In genomic region chr2:179688976-179689375, GRCm38 (mm10) we compare ENCODE assay signal across 18 mouse cellular contexts.
DNase-seq lines count a peak whose midpoint lies in the region; ATAC-seq and TF ChIP-seq lines count a peak whose summit lies in the region.
"Had no signal": no experiment of that assay in that cellular context is flagged by ENCODE, and none has a peak within 500 bp of the region (broad histone marks: within the 10 kb centered on the region; RNA-seq: fewer than 3 reads in every experiment).

No protein-coding gene starts in this region.

- H3K27ac ChIP-seq in forebrain, postnatal 0 days (ENCODE audit: low read depth, low read length), result 0 out of 2 replicates have a peak overlapping the region, but pooled peaks have one; percentile 21
- no peak overlapping the region for H3K27ac ChIP-seq in forebrain, embryonic 11.5 days (ENCODE audit: low read depth, low read length)
- H3K27ac ChIP-seq: forebrain, embryonic 13.5 days; hindbrain, embryonic 13.5 days; intestine, embryonic 15.5 days; liver, embryonic 12.5 days; lung, embryonic 15.5 days; midbrain, embryonic 15.5 days had no signal

- H3K4me2 ChIP-seq in forebrain, postnatal 0 days (ENCODE audit: low read depth), result no peak overlapping the region
- H3K4me2 ChIP-seq in forebrain, embryonic 11.5 days (ENCODE audit: low read depth, low read length, severe bottlenecking), result no peak overlapping the region
- H3K4me2 ChIP-seq: forebrain, embryonic 13.5 days; hindbrain, embryonic 13.5 days; intestine, embryonic 15.5 days; liver, embryonic 12.5 days; lung, embryonic 15.5 days; midbrain, embryonic 15.5 days had no signal

- no peak overlapping the region for H3K4me3 ChIP-seq in forebrain, postnatal 0 days (ENCODE audit: low read depth, low read length)
- no peak overlapping the region for H3K4me3 ChIP-seq in forebrain, embryonic 11.5 days (ENCODE audit: low read depth, low read length)
- H3K4me3 ChIP-seq: forebrain, embryonic 13.5 days; hindbrain, embryonic 13.5 days; intestine, embryonic 15.5 days; liver, embryonic 12.5 days; lung, embryonic 15.5 days; midbrain, embryonic 15.5 days had no signal

- no peaks in the 10 kb centered on the region for H3K9me3 ChIP-seq in forebrain, postnatal 0 days (ENCODE audit: low read length)
- H3K9me3 ChIP-seq in forebrain, embryonic 11.5 days (ENCODE audit: control insufficient read depth, low read length), result no peaks in the 10 kb centered on the region
- H3K9me3 ChIP-seq: forebrain, embryonic 13.5 days; hindbrain, embryonic 13.5 days; intestine, embryonic 15.5 days; liver, embryonic 12.5 days; lung, embryonic 15.5 days; midbrain, embryonic 15.5 days had no signal

- 0 out of 2 replicates have a peak, but pooled peaks cover 5% of the 10 kb centered on the region for H3K4me1 ChIP-seq in forebrain, postnatal 0 days (ENCODE audit: insufficient read depth)
- no peaks in the 10 kb centered on the region for H3K4me1 ChIP-seq in forebrain, embryonic 11.5 days (replicated peaks; ENCODE audit: control insufficient read depth, insufficient read depth, low read length)
- H3K4me1 ChIP-seq: intestine, embryonic 15.5 days; liver, embryonic 12.5 days had no signal

- 69% methylated on average over 5 of the region's 5 CpGs for WGBS in forebrain, postnatal 0 days
- WGBS in forebrain, embryonic 11.5 days, result 84% methylated on average over 5 of the region's 5 CpGs

- H3K9ac ChIP-seq in forebrain, postnatal 0 days, result no peak overlapping the region
- H3K9ac ChIP-seq in forebrain, embryonic 11.5 days (ENCODE audit: low read length), result no peak overlapping the region
- H3K9ac ChIP-seq: forebrain, embryonic 13.5 days; hindbrain, embryonic 13.5 days; intestine, embryonic 15.5 days; liver, embryonic 12.5 days; lung, embryonic 15.5 days; midbrain, embryonic 15.5 days had no signal

- ATAC-seq in forebrain, postnatal 0 days, result peak; percentile 44; the same call in 1 of the 2 replicates
- ATAC-seq in forebrain, embryonic 11.5 days (replicated peaks; ENCODE audit: low FRiP score), result no peak
- ATAC-seq: forebrain, embryonic 13.5 days; intestine, embryonic 15.5 days; liver, embryonic 12.5 days; midbrain, embryonic 15.5 days had no signal

- peak; percentile 85 for DNase-seq in forebrain, postnatal 0 days
- no peak for DNase-seq in forebrain, embryonic 11.5 days (ENCODE audit: low spot score)
- peak; percentile 32 for DNase-seq in brain, embryonic 18.5 days (ENCODE audit: low read depth, low spot score)
- DNase-seq in left cerebral cortex, adult 18-20 months (ENCODE audit: low spot score in 2 of 2), result peak; percentile 65 to 77
- peak; percentile 42 for DNase-seq in right cerebral cortex, postnatal 14 days
- DNase-seq in urinary bladder, postnatal 36 days (ENCODE audit: low spot score in 2 of 2), result no peak
- no peak for DNase-seq in thymus, postnatal 10 days (ENCODE audit: low spot score in 2 of 2)
- no peak for DNase-seq in kidney, adult 18-20 months
- DNase-seq: adrenal gland, postnatal 10 days; cerebellum, adult 9-10 months; gastrocnemius, postnatal 14 days; thymus, adult 18-20 months had no signal

- H3K27me3 ChIP-seq in forebrain, postnatal 0 days (ENCODE audit: insufficient read depth, low read length), result no peaks in the 10 kb centered on the region
- no peaks in the 10 kb centered on the region for H3K27me3 ChIP-seq in forebrain, embryonic 11.5 days (ENCODE audit: control insufficient read depth, insufficient read depth, low read length)
- H3K27me3 ChIP-seq: forebrain, embryonic 13.5 days; intestine, embryonic 15.5 days; liver, embryonic 12.5 days; lung, embryonic 15.5 days; midbrain, embryonic 15.5 days had no signal

- TF ChIP-seq CTCF in forebrain, postnatal 0 days (IDR thresholded peaks at IDR 0.05; ENCODE audit: low read depth), result no peak

- no peaks in the 10 kb centered on the region for H3K36me3 ChIP-seq in forebrain, postnatal 0 days (ENCODE audit: insufficient read depth)
- no peaks in the 10 kb centered on the region for H3K36me3 ChIP-seq in forebrain, embryonic 11.5 days (ENCODE audit: control insufficient read depth, insufficient read depth, low read length)
- H3K36me3 ChIP-seq: hindbrain, embryonic 13.5 days; intestine, embryonic 15.5 days; liver, embryonic 12.5 days; lung, embryonic 15.5 days; midbrain, embryonic 15.5 days had no signal

Comparison
In these comparisons a context has a peak if more than half of its experiments do, and no peak if none do; other contexts are left out.
1. DNase-seq: peak in forebrain, postnatal 0 days (single experiment), brain, embryonic 18.5 days (single experiment), left cerebral cortex, adult 18-20 months (2 of 2) and right cerebral cortex, postnatal 14 days (single experiment); none in forebrain, embryonic 11.5 days (single experiment), urinary bladder, postnatal 36 days (0 of 2), thymus, postnatal 10 days (0 of 2) and kidney, adult 18-20 months (single experiment).